Mouse (Mus musculus): ENCODE results near the gene Nccrp1.

GRCm38 (mm10) chr7:28593206-28594111 lies 46.4 kb upstream of the Nccrp1 start:
- TF ChIP-seq CTCF (conservative IDR thresholded peaks at IDR 0.05; ENCODE audit: low read length) (no peak), POU5F1 (IDR thresholded peaks at IDR 0.05; ENCODE audit: borderline replicate concordance, low read length) (no peak)

All from E14TG2a.4 (cell line).